Mouse (Mus musculus) heart, postnatal 0 days (tissue): ENCODE measurements around the gene BC004004.

Experiments
- CTCF ChIP-seq: IDR thresholded peaks from 2 replicates; pipeline ENCODE4 v1.5.1; 2016; ENCODE audit warnings: antibody characterized with exemption, control low read depth, low read depth
- EP300 ChIP-seq: IDR thresholded peaks from 2 replicates; pipeline ENCODE4 v1.6.1; 2016; ENCODE audit warnings: antibody characterized with exemption, low read depth

- TF ChIP-seq CTCF: no peak
- TF ChIP-seq EP300: no peak
These were observed 31.3 kb upstream of the BC004004 start for GRCm38 (mm10) chr17:29237267-29237771.
